Mouse (Mus musculus): Measurements from ENCODE around the gene Fxyd1. TPM values are rescaled to one million over a fixed set of nuclear protein-coding genes. Genes with fewer than 3 reads are reported as not detected.

Gene Fxyd1
- total and polyA plus RNA-seq, 3 experiments, result 0.22 TPM; not detected in 2

DNA sequence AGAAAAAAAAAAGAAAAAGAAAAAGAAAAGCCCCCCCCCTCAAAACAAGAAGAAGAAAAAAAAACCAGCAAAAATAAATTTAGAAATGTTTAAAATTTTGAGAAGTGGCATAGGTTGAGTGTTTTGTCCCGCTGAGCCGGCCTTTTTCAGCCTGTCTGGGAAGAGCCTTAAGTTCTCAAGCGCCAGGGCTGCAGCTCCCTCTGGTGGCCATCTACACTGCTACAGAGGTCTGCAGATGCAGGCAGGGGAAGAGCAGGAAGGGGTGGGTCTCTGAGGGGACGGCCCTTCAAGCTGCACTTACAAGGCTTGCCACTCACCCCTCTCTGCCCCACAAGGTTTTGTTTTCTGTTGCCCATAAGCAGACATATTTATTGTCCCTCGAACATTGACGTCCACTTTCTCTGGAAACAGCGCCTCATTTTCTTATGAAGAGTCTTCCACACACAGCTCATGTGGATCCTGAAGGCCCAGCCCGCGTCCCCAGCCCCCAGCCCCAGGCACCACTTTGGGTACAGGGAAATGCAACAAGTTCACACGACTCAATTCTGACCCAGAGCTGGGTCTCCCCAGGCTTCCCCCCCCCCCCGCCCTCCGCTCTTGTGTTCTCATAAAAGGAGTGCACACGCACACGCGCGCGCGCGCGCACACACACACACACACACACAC lies 40.7 kb upstream of the Fxyd1 start:
- DNase-seq (ENCODE audit: low read depth, low spot score), result peak; percentile 89
- no peak for TF ChIP-seq ELF1 (IDR thresholded peaks at IDR 0.05; ENCODE audit: low read depth, low read length)
- TF ChIP-seq RAD21 (IDR thresholded peaks at IDR 0.05; ENCODE audit: low read depth, low read length), result peak; percentile 80
- peak; percentile 36; the same call in 1 of the 2 replicates for TF ChIP-seq SIN3A (IDR thresholded peaks at IDR 0.05; ENCODE audit: low read length)
- TF ChIP-seq MAZ (IDR thresholded peaks at IDR 0.05; ENCODE audit: low read depth, low read length), result no peak; the same call in 1 of the 2 replicates
- TF ChIP-seq CTCF (IDR thresholded peaks at IDR 0.05 in 2 of 3, conservative IDR thresholded peaks at IDR 0.05 in 1 of 3; ENCODE audit: control insufficient read depth in 1 of 3, insufficient read depth in 1 of 3, low read depth in 2 of 3, low read length in 3 of 3, poor library complexity in 1 of 3, severe bottlenecking in 1 of 3), result peak; percentile 71 to 97 (median 93)
- TF ChIP-seq UBTF (IDR thresholded peaks at IDR 0.05; ENCODE audit: borderline replicate concordance, insufficient read depth, low read depth, low read length), result no peak
- no peak for TF ChIP-seq ZKSCAN1 (IDR thresholded peaks at IDR 0.05; ENCODE audit: low read depth, low read length)
- no peak for TF ChIP-seq POLR2A (IDR thresholded peaks at IDR 0.05; ENCODE audit: control insufficient read depth in 1 of 2, insufficient read depth in 1 of 2, low read depth in 1 of 2, low read length in 2 of 2, poor library complexity in 1 of 2)
- TF ChIP-seq TCF12 (IDR thresholded peaks at IDR 0.05; ENCODE audit: low read depth, low read length), result no peak
- TF ChIP-seq POLR2AphosphoS5 (IDR thresholded peaks at IDR 0.05; ENCODE audit: borderline replicate concordance, low read depth, low read length), result no peak
- no peak for TF ChIP-seq MAX (IDR thresholded peaks at IDR 0.05; ENCODE audit: low read length)
- TF ChIP-seq ZC3H11A (IDR thresholded peaks at IDR 0.05; ENCODE audit: low read depth, low read length), result peak; percentile 67
- no peak for TF ChIP-seq MXI1 (IDR thresholded peaks at IDR 0.05; ENCODE audit: low read depth, low read length)
- no peak for TF ChIP-seq CHD2 (IDR thresholded peaks at IDR 0.05; ENCODE audit: low read length)
- no peak for TF ChIP-seq KAT2A (conservative IDR thresholded peaks at IDR 0.05; ENCODE audit: low read depth, low read length)
- TF ChIP-seq MEF2A (IDR thresholded peaks at IDR 0.05; ENCODE audit: extremely low read depth, insufficient replicate concordance, low read depth, low read length, poor library complexity, severe bottlenecking), result no peak
- no peak for TF ChIP-seq USF1 (IDR thresholded peaks at IDR 0.05; ENCODE audit: low read depth, low read length)
- TF ChIP-seq SMC3 (IDR thresholded peaks at IDR 0.05; ENCODE audit: low read depth, low read length), result peak; percentile 81
- H3K27me3 ChIP-seq (ENCODE audit: control insufficient read depth in 1 of 2, insufficient read depth in 2 of 2, low read length in 2 of 2), result no peaks in the 10 kb centered on the region
- H3K9me3 ChIP-seq (replicated peaks; ENCODE audit: insufficient read depth, low read length), result no peaks in the 10 kb centered on the region
- no peak overlapping the region for H3K9ac ChIP-seq (ENCODE audit: control insufficient read depth, low read depth, low read length, poor library complexity, severe bottlenecking)
- H3K4me3 ChIP-seq (ENCODE audit: control insufficient read depth in 1 of 2, insufficient read depth in 1 of 2, low read depth in 2 of 2, low read length in 2 of 2), result no peak overlapping the region
- H3K27ac ChIP-seq (ENCODE audit: control insufficient read depth, low read depth, low read length), result no peak overlapping the region
- H3K36me3 ChIP-seq (ENCODE audit: control insufficient read depth in 1 of 2, insufficient read depth in 2 of 2, low read length in 2 of 2), result no peaks in the 10 kb centered on the region
- H3K79me2 ChIP-seq (ENCODE audit: control insufficient read depth, insufficient read depth, low read length, poor library complexity), result no peaks in the 10 kb centered on the region
- 0 out of 4 replicates have a peak, but pooled peaks cover 0 to 2% of the 10 kb centered on the region in 2 experiments for H3K4me1 ChIP-seq (ENCODE audit: control insufficient read depth in 1 of 2, insufficient read depth in 2 of 2, low read length in 2 of 2)

DNA sequence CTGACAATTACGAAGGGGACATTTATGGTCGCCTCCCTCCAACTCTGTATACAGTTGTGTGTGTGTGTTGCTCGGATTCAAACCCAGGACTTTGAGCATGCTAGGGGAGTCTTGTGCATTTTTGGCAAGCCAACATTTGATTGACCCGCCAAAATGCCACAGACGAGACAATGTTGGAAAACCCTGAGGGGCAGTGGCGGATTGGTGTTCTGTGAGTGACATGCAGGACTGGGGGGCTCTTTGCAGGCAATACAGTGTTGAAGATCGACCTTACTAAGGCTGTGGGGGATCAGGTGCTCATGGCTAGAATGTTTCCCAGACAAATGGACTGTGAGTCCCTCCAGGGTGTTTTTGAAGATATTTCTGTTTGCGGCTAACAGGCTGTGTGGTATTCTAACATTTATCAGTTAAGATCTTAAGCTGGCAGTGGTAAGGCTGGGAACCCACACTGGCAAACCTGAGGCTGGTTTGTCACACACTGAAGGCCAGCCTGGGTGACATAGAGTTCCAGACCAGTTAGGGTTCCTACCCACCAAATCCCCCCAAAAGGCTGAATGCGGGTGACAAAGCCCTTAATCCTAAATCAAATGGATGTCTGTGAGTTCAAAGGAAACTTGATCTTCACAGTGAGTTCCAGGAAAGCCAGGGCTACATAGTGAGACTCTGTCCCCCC lies 40.0 kb upstream of the Fxyd1 start:
- H3K36me3 ChIP-seq (ENCODE audit: control insufficient read depth in 1 of 2, insufficient read depth in 2 of 2, low read length in 2 of 2), result no peaks in the 10 kb centered on the region
- H3K4me3 ChIP-seq (ENCODE audit: control insufficient read depth in 1 of 2, insufficient read depth in 1 of 2, low read depth in 2 of 2, low read length in 2 of 2), result no peak overlapping the region
- H3K9ac ChIP-seq (ENCODE audit: control insufficient read depth, low read depth, low read length, poor library complexity, severe bottlenecking), result no peak overlapping the region
- DNase-seq (ENCODE audit: low read depth, low spot score), result no peak
- no peaks in the 10 kb centered on the region for H3K79me2 ChIP-seq (ENCODE audit: control insufficient read depth, insufficient read depth, low read length, poor library complexity)
- no peaks in the 10 kb centered on the region for H3K27me3 ChIP-seq (ENCODE audit: control insufficient read depth in 1 of 2, insufficient read depth in 2 of 2, low read length in 2 of 2)
- H3K9me3 ChIP-seq (replicated peaks; ENCODE audit: insufficient read depth, low read length), result no peaks in the 10 kb centered on the region
- H3K27ac ChIP-seq (ENCODE audit: control insufficient read depth, low read depth, low read length), result no peak overlapping the region
- 0 out of 4 replicates have a peak, but pooled peaks cover 0 to 2% of the 10 kb centered on the region in 2 experiments for H3K4me1 ChIP-seq (ENCODE audit: control insufficient read depth in 1 of 2, insufficient read depth in 2 of 2, low read length in 2 of 2)
- no peak for TF ChIP-seq ZC3H11A (IDR thresholded peaks at IDR 0.05; ENCODE audit: low read depth, low read length)

All from MEL (cell line).